Mouse (Mus musculus): ENCODE measurements around the gene Gm13290. TPM values are rescaled to one million over a fixed set of nuclear protein-coding genes. Genes with fewer than 3 reads are reported as not detected.
"Not testable (repeated sequence)": the region's sequence is repeated elsewhere in the genome, so short reads cannot be mapped to it uniquely, and the experiment has no call there.

Gene Gm13290
- polyA plus RNA-seq, 1 experiment from 2014 or later, result 0.22 TPM

DNA sequence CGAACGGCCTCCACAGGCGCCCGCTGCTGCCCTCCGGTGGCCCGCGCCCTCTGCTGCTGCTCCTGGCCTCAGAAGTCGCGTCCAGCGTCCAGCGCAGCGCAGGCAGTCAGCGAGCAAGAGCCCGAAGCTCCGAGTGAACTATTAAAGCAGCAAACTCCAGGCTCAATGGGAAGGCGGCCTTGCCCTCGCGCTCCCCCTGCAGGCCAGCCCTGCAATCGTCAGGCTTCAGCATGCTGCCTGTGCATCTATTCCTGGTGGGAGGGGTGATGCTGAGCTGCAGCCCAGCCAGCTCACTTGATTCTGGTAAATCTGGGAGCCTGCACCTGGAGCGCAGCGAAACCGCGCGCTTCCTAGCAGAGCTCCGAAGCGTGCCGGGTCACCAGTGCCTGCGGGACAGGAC lies 14.8 kb downstream of the Gm13290 start, which contains the start of gene Gm13277:
Gene Gm13277 (plus strand): TSS at position 231 of the 400 bp plus-strand sequence.
- not testable (repeated sequence) for ATAC-seq (ENCODE audit: borderline replicate concordance, extremely low read depth, low FRiP score, low TSS enrichment); H3K4me2 ChIP-seq; H3K9me3 ChIP-seq; H3K9ac ChIP-seq; H3K27me3 ChIP-seq; H3K4me1 ChIP-seq; H3K27ac ChIP-seq; H3K36me3 ChIP-seq; H3K4me3 ChIP-seq
- 0% methylated on average over 4 of the region's 28 CpGs for WGBS

DNA sequence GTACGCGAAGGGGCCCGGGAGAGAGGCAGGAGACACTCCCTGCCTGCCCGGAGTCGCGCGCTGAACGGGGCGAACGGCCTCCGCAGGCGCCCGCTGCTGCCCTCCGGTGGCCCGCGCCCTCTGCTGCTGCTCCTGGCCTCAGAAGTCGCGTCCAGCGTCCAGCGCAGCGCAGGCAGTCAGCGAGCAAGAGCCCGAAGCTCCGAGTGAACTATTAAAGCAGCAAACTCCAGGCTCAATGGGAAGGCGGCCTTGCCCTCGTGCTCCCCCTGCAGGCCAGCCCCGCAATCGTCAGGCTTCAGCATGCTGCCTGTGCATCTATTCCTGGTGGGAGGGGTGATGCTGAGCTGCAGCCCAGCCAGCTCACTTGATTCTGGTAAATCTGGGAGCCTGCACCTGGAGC lies 17.6 kb downstream of the Gm13290 start, which contains the start of gene Gm13278:
Gene Gm13278 (plus strand): TSS at position 301 of the 400 bp plus-strand sequence.
- not testable (repeated sequence) for H3K4me3 ChIP-seq; H3K27ac ChIP-seq; H3K4me1 ChIP-seq; H3K36me3 ChIP-seq; H3K27me3 ChIP-seq; H3K9ac ChIP-seq; H3K9me3 ChIP-seq; H3K4me2 ChIP-seq; ATAC-seq (ENCODE audit: borderline replicate concordance, extremely low read depth, low FRiP score, low TSS enrichment)
- no CpG with 5 or more reads among the region's 28 CpGs for WGBS

DNA sequence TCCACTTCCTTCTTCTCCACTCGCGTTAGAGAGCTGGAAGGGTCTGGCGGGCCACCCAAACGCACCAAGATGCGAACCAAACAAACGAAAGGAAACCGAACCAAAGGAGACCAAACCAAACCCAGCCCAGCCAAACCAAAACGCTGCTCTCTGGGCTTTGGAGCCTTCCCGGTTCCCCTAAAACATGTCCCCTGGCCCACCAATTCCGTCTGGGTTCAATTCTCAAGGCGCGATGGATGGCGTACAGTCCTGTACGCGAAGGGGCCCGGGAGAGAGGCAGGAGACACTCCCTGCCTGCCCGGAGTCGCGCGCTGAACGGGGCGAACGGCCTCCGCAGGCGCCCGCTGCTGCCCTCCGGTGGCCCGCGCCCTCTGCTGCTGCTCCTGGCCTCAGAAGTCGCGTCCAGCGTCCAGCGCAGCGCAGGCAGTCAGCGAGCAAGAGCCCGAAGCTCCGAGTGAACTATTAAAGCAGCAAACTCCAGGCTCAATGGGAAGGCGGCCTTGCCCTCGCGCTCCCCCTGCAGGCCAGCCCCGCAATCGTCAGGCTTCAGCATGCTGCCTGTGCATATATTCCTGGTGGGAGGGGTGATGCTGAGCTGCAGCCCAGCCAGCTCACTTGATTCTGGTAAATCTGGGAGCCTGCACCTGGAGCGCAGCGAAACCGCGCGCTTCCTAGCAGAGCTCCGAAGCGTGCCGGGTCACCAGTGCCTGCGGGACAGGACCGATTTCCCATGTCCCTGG lies 20.5 kb downstream of the Gm13290 start, which contains the start of gene Gm13275:
Gene Gm13275 (plus strand): TSS at position 552 of the 740 bp plus-strand sequence.
- not testable (repeated sequence) for H3K36me3 ChIP-seq; ATAC-seq (ENCODE audit: borderline replicate concordance, extremely low read depth, low FRiP score, low TSS enrichment); H3K27me3 ChIP-seq; H3K4me1 ChIP-seq; H3K27ac ChIP-seq; H3K4me3 ChIP-seq; H3K9me3 ChIP-seq; H3K4me2 ChIP-seq; H3K9ac ChIP-seq
- 0% methylated on average over 10 of the region's 52 CpGs for WGBS

DNA sequence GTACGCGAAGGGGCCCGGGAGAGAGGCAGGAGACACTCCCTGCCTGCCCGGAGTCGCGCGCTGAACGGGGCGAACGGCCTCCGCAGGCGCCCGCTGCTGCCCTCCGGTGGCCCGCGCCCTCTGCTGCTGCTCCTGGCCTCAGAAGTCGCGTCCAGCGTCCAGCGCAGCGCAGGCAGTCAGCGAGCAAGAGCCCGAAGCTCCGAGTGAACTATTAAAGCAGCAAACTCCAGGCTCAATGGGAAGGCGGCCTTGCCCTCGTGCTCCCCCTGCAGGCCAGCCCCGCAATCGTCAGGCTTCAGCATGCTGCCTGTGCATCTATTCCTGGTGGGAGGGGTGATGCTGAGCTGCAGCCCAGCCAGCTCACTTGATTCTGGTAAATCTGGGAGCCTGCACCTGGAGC lies 23.5 kb downstream of the Gm13290 start, which contains the start of gene Gm13279:
Gene Gm13279 (plus strand): TSS at position 301 of the 400 bp plus-strand sequence.
- not testable (repeated sequence) for H3K36me3 ChIP-seq; H3K9ac ChIP-seq; H3K4me1 ChIP-seq; ATAC-seq (ENCODE audit: borderline replicate concordance, extremely low read depth, low FRiP score, low TSS enrichment); H3K9me3 ChIP-seq; H3K27ac ChIP-seq; H3K27me3 ChIP-seq; H3K4me3 ChIP-seq; H3K4me2 ChIP-seq
- no CpG with 5 or more reads among the region's 28 CpGs for WGBS

DNA sequence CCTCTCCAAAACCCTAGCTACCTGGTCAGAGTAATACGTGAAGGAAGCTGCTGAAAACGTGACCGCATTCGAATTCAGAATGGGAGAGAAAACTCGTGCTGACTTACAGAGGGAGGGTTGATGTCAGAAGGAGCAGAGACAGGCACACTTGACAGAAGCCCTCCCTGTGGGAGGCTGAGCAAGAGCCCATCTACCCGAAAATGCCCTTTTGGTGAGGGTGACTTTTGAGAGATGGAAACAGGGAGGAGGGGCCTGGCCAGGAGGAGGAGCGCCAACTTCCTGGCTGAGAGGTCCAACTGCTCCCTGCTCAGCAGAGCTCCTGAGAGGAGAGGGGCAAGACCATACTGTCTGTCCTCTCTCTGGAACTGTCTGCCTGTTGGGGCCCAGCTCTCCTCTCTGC lies 25.7 kb downstream of the Gm13290 start, which contains the start of gene Gm13285:
Gene Gm13285 (plus strand): TSS at position 301 of the 400 bp plus-strand sequence.
- not testable (repeated sequence) for H3K36me3 ChIP-seq; H3K4me2 ChIP-seq; H3K27me3 ChIP-seq; H3K9me3 ChIP-seq; H3K4me3 ChIP-seq; H3K27ac ChIP-seq; H3K4me1 ChIP-seq; ATAC-seq (ENCODE audit: borderline replicate concordance, extremely low read depth, low FRiP score, low TSS enrichment); H3K9ac ChIP-seq
- 15% methylated on average over 6 of the region's 7 CpGs for WGBS

DNA sequence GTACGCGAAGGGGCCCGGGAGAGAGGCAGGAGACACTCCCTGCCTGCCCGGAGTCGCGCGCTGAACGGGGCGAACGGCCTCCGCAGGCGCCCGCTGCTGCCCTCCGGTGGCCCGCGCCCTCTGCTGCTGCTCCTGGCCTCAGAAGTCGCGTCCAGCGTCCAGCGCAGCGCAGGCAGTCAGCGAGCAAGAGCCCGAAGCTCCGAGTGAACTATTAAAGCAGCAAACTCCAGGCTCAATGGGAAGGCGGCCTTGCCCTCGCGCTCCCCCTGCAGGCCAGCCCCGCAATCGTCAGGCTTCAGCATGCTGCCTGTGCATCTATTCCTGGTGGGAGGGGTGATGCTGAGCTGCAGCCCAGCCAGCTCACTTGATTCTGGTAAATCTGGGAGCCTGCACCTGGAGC lies 29.3 kb downstream of the Gm13290 start, which contains the start of gene Gm13287:
Gene Gm13287 (plus strand): TSS at position 301 of the 400 bp plus-strand sequence.
- H3K9me3 ChIP-seq; H3K27ac ChIP-seq; H3K4me1 ChIP-seq; H3K27me3 ChIP-seq; H3K36me3 ChIP-seq; ATAC-seq (ENCODE audit: borderline replicate concordance, extremely low read depth, low FRiP score, low TSS enrichment); H3K9ac ChIP-seq; H3K4me3 ChIP-seq: not testable (repeated sequence)
- H3K4me2 ChIP-seq, result peak within 1 kb of the TSS; percentile 29; the same call in 1 of the 2 replicates
- no CpG with 5 or more reads among the region's 29 CpGs for WGBS

DNA sequence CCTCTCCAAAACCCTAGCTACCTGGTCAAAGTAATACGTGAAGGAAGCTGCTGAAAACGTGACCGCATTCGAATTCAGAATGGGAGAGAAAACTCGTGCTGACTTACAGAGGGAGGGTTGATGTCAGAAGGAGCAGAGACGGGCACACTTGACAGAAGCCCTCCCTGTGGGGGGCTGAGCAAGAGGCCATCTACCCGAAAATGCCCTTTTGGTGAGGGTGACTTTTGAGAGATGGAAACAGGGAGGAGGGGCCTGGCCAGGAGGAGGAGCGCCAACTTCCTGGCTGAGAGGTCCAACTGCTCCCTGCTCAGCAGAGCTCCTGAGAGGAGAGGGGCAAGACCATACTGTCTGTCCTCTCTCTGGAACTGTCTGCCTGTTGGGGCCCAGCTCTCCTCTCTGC lies 31.6 kb downstream of the Gm13290 start, which contains the start of gene Gm13288:
Gene Gm13288 (plus strand): TSS at position 301 of the 400 bp plus-strand sequence.
- peak within 1 kb of the TSS; percentile 38 for H3K4me2 ChIP-seq
- no CpG with 5 or more reads among the region's 8 CpGs for WGBS

DNA sequence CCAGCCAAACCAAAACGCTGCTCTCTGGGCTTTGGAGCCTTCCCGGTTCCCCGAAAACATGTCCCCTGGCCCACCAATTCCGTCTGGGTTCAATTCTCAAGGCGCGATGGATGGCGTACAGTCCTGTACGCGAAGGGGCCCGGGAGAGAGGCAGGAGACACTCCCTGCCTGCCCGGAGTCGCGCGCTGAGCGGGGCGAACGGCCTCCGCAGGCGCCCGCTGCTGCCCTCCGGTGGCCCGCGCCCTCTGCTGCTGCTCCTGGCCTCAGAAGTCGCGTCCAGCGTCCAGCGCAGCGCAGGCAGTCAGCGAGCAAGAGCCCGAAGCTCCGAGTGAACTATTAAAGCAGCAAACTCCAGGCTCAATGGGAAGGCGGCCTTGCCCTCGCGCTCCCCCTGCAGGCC lies 32.1 kb downstream of the Gm13290 start:
- not testable (repeated sequence) for ATAC-seq (ENCODE audit: borderline replicate concordance, extremely low read depth, low FRiP score, low TSS enrichment); H3K9me3 ChIP-seq; H3K9ac ChIP-seq; H3K27me3 ChIP-seq; H3K4me1 ChIP-seq; H3K36me3 ChIP-seq
- Histone ChIP-seq H3K4me3 (peak overlapping the region; percentile 25; the same call in 1 of the 2 replicates), H3K27ac (0 out of 2 replicates have a peak overlapping the region, but pooled peaks have one; percentile 63), H3K4me2 (peak overlapping the region; percentile 38)
- WGBS, result 0% methylated on average over 12 of the region's 34 CpGs

More for the DNA sequence above, 31.6 kb downstream of the Gm13290 start, which contains the start of gene Gm13288:
- Histone ChIP-seq H3K4me3 (peak within 1 kb of the TSS; percentile 25; the same call in 1 of the 2 replicates), H3K27ac (0 out of 2 replicates have a peak within 1 kb of the TSS, but pooled peaks have one; percentile 63)
- H3K4me1 ChIP-seq; H3K27me3 ChIP-seq; H3K9me3 ChIP-seq; H3K9ac ChIP-seq; ATAC-seq (ENCODE audit: borderline replicate concordance, extremely low read depth, low FRiP score, low TSS enrichment); H3K36me3 ChIP-seq: not testable (repeated sequence)

DNA sequence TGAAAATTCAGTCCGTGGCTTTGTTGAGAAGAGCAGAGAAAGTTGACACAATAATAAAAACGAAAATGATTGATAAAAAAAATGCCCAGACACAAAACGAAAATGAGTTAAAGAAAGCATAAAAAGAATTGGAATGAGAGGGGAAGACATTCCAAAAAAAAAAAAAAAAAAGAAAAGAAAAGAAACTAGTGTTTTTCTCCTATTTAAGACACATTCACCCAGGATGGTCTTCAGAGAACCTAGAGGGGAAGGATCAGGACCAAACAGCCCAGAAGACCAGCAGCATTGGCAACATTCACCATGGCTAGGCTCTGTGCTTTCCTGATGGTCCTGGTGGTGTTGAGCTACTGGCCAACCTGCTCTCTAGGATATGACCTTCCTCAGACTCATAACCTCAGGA lies 42.3 kb downstream of the Gm13290 start, which contains the start of gene Ifna7:
Gene Ifna7 (plus strand): TSS at position 301 of the 400 bp plus-strand sequence.
- H3K9ac ChIP-seq, result no peak within 1 kb of the TSS
- no peaks in the 10 kb centered on the region for H3K36me3 ChIP-seq
- no peak within 1 kb of the TSS for H3K4me2 ChIP-seq
- H3K4me3 ChIP-seq, result no peak within 1 kb of the TSS
- H3K27me3 ChIP-seq, result no peaks in the 10 kb centered on the region
- WGBS, result 39% methylated on average over 3 of the region's 3 CpGs
- H3K27ac ChIP-seq, result no peak within 1 kb of the TSS
- no peak for ATAC-seq (ENCODE audit: borderline replicate concordance, extremely low read depth, low FRiP score, low TSS enrichment)
- no peaks in the 10 kb centered on the region for H3K9me3 ChIP-seq
- H3K4me1 ChIP-seq, result no peaks in the 10 kb centered on the region

DNA sequence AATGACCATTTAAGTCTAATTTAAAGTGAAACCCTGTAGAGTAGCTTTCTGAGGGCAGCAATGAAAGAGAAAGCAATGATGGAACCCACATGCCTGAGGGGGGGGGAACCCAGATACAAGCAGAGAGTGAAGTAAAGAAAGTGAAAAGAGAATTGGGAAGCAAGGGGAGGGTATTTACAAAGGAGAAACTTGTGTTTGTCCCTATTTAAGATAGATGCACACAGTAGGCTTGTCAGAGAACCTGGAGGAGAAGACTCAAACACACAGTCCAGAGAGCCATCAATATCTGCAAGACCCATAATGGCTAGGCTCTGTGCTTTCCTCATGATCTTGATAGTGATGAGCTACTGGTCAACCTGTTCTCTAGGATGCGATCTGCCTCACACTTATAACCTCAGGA lies 46.0 kb downstream of the Gm13290 start, which contains the start of gene Ifna11:
Gene Ifna11 (plus strand): TSS at position 301 of the 400 bp plus-strand sequence.
- Histone ChIP-seq H3K4me2 (no peak within 1 kb of the TSS), H3K9ac (no peak within 1 kb of the TSS), H3K27ac (no peak within 1 kb of the TSS), H3K9me3 (no peaks in the 10 kb centered on the region), H3K4me1 (no peaks in the 10 kb centered on the region), H3K27me3 (no peaks in the 10 kb centered on the region), H3K4me3 (no peak within 1 kb of the TSS), H3K36me3 (no peaks in the 10 kb centered on the region)
- no peak for ATAC-seq (ENCODE audit: borderline replicate concordance, extremely low read depth, low FRiP score, low TSS enrichment)
- 83% methylated on average over 1 of the region's 1 CpGs for WGBS

DNA sequence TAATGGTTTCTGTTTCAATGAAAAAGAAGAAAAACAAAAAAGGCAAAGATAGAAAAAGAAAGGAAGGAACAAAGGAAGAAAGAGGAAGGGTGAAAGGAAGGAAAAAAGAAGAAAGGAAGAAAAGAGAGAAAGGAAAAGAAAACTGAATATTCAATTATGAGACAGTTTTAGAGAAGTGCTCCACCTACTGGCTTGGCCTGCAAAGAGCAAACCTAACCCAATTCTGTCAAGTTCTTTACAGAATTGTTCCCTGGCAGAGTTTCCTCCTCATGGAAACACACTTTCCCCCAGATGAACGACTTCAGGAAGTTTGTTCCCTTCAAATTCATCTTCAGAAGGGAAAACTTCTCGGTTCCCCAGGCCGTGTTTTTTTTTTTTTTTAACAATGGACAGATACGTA lies 49.4 kb downstream of the Gm13290 start:
- Histone ChIP-seq H3K27me3 (no peaks in the 10 kb centered on the region), H3K36me3 (no peaks in the 10 kb centered on the region), H3K9ac (no peak overlapping the region), H3K4me3 (no peak overlapping the region), H3K9me3 (no peaks in the 10 kb centered on the region), H3K4me1 (no peaks in the 10 kb centered on the region), H3K27ac (no peak overlapping the region), H3K4me2 (no peak overlapping the region)
- no peak for ATAC-seq (ENCODE audit: borderline replicate concordance, extremely low read depth, low FRiP score, low TSS enrichment)
- WGBS, result 22% methylated on average over 4 of the region's 4 CpGs

All from lung, embryonic 15.5 days (tissue).